Mouse (Mus musculus) heart, adult 2 months (tissue): ENCODE results near the gene Psme2b.
"Not testable (repeated sequence)": the region's sequence is repeated elsewhere in the genome, so short reads cannot be mapped to it uniquely, and the experiment has no call there.

Experiments used
- CTCF ChIP-seq: fragments of 200-600 bp; IDR thresholded peaks from 2 replicates; pipeline ENCODE4 v1.8.1; 2022; ENCODE audit warnings: antibody characterized with exemption, mild to moderate bottlenecking, moderate library complexity
- EP300 ChIP-seq: fragments of 200-500 bp; IDR thresholded peaks from 2 replicates; pipeline ENCODE4 v1.6.1; 2011; ENCODE audit warnings: low read depth, low read length, control low read depth; ENCODE audit not compliant: insufficient read depth
- POLR2A ChIP-seq: fragments of 200-500 bp; IDR thresholded peaks from 2 replicates; pipeline ENCODE4 v1.6.1; 2011; ENCODE audit warnings: mild to moderate bottlenecking, low read depth, low read length, control low read depth; ENCODE audit not compliant: insufficient read depth

DNA sequence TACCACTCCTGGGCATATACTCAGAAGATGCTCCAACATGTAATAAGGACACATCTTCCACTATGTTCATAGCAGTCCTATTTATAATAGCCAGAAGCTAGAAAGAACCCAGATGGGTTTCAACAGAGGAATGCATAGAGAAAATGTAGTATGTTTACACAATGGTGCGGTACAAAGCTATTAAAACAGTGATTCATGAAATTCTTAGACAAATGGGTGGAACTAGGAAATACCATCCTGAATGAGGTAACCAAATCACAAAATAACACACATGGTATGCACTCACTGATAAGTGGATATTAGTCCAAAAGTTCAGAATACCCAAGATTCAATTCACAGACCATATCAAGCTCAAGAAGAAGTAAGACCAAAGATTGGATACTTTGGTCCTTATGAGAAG, 28.7 kb upstream of the Psme2b start:
- not testable (repeated sequence) for TF ChIP-seq POLR2A, CTCF, EP300
